Mouse (Mus musculus) cerebellum, postnatal 14 days (tissue): ENCODE results near the gene Meis1.

Source experiments
- DNase-seq, 2 experiments: peaks; one replicate each; pipeline ENCODE4 v3.0.0; 2021; ENCODE audit warnings: mixed read lengths in 2 of 2

The Meis1 gene

DNA sequence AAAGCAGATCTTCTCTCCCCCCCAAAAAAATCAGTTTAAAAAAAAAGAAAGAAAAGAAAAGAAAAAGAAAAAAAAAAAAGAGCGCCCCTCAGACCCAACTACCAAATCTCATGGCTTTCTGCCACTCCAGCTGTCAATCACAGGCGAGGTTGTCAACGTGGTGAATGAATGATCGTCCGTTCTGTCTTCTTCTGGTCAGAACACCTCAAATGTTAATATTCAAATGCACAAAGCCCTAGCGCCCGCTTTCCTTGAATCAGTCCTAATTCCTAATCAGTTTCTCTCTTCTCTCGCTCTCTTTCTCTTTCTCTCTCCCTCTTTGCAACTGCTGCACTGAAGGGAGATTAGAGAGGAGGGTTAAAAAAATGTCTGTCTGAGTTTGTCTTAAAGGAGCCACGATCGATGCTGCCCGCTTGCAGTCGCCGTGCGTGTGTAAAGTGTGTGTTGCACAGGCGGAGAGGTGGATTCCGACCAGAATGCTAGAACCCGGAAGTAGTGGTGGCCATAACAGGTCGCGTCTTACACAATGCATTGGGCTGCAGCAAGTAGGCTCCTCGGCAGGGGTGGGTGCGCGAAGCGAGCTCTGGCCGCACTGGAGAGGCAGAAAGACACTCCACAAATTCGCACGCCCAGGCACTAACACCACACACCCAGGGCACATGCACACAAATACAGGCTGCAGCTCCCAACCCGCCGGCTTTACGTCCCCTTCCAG is at the start of gene Meis1:
Gene Meis1, minus strand, starts transcription at position 497 of the 715 bp plus-strand sequence.
- DNase-seq: peak; percentile 93

DNA sequence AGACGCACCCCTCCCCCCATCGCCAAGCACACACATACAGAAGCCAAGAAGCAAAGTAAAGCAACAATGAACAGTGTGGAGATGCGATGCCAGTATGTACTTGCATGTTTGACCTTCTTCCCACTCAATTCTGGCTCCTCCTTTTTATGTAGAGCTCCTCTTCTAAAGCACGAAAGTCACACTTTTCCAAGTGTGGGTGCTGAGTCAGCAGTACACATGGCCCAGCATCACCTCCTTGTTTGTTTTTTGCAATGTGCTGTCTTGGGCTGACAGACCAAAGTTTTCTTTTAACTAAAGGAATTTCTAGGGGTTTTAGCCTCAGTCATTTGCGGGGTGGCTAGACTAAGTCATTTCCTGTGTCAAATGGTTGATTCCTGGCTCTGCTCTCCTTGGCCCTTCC is 48.5 kb upstream of the Meis1 start:
- DNase-seq: no peak

DNA sequence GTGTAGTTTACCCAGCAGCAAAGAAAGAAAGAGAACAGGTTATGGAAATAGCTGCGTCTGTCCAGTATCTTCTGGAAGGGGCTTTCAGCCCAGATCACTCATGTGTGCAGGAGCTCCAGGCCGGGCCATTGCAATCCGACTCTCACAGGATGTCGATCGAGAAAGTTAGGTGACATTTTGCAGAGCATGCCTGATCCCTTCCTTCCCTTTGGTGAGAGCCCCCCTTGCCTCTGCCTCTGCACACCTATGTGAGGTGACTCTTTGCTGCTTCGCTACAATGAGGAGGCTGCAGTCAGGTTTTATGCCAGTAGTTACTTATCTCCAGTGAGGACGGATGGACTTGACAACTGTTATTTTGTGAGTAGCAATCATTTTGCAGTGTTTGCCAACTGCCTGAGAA is 30.5 kb upstream of the Meis1 start:
- DNase-seq: no peak

DNA sequence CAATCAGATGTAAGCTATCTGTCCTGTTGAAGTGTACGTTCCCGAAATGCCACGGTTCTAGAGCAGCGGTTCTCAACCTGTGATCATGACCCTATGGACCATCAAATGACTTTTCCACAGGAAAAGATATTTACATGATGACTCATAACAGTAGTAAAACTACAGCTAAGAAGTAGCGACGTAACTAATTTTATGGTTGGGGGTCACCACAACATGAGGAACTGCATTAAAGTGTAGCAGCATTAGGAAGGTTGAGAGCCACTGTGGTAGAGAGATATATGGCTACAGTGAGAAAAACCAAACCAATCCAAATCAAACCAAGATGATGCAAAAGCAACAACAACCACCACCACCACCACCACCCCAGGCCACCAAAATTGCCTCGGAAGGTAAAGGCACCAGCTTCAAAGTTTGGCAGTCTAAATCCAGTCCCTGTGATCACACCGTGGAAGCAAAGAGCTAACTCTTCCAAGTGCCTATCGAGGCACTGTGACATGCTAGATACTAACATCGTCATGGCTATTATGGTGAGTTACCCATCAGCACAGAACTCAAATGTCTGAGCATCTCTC is 17.9 kb upstream of the Meis1 start:
- DNase-seq: no peak

DNA sequence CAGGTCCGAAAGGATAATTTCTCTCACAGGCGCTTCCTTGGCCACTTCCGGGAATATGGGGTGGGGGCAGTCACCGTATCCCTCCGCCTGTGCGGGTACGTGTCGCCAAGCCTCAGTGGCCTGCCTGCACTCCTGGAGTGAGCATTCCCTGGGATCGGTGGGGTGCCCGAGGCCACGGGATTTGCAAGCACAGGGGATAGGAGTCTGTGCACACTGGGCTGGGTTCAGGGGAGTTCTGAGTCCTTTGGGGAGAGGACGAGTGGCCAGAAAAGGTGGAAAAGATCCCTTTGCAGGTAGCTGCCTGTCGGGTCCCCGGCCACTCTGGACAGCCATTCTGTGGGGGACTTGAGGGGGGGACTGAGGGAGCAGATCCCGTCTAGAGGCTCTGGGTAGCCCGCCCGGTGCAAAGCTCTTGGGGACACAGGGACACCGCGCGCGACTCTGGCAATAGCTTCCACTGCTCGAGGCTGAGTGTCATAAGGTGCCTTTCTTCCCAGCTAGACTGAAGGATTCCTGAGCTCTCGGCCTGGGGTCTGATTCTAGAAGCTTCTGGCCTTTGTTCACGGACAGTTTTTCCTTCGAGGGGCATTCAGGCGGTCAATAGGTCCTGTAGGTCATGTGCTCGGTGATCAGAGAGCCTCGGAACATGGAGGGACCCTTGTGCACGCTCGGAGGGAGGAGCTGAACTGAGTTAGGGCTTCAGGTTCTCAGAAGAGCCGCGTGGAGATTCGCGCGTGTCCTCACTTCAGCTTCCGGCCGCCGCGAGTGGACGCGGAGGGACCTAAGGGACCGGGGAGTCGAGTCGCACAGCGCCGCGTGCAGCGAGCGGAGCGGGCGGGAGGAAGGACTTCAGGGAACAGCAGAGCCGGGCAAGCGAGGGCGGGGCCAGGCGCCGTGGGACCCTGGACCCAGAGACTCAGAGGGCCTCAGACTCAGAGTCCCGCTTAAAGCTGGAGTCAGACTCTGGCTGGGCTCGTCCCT is 8.1 kb upstream of the Meis1 start:
- peak; percentile 78 to 82 for DNase-seq

DNA sequence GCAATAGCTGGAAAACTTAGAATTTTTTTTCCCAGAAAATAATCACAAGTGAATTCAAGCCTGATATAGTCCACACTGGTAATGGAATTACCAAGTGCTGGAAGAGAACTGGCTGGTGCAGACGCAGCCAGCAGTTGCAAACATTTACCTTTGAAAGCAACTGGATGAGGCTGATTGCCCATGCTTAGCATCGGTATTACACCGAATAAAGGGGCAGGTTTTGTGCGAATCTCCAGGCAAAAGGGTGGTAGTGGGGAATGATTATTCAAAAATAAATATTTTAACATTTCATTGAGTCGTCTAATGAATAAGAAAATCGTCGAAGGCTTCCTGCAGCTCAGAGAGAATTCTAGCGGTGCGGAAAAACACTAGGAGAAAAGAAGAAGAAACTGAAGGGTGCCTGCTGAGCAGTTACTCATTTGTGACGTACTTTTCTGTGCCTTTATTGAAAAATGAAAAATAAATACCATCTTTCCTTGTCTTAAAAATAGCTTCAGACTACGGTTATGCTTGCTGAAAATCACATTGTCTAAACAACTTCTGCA is 7.3 kb upstream of the Meis1 start:
- peak; percentile 9 to 27 for DNase-seq

DNA sequence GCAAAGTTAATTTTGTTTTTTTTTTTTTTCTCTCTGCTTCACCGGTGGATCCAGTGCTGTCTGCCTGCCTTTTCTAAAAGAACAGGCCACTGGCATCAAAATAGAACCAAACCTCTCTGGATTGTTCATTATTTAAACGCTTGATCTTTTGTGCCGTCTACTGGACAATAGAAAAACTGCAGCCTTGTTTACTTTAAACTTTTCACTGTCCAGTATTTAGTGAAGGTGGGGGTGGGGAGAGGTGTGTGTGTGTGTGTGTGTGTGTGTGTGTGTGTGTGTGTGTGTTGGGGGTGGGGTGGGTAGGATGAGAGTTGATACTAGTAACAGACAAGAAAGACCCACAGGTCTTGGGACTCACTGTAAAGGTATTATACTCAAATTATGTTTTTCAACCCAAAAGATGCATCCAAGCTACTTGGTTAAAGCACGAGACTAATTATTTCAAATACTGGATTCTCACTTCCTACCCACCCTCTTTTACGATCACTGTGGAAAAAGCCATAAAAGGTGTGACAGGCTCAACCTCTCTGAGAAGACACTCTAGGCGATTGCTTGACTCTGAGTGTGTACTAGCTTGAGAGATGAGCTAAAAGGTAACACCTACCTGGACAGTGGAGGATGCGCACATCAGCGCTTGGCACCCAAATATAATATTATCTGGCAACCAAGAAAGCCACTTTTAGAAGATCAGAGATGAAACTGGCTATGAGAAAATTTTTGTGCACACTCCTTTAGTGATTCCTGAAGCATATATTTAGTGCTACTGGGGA is 5.9 kb upstream of the Meis1 start:
- DNase-seq: peak; percentile 70 to 82

DNA sequence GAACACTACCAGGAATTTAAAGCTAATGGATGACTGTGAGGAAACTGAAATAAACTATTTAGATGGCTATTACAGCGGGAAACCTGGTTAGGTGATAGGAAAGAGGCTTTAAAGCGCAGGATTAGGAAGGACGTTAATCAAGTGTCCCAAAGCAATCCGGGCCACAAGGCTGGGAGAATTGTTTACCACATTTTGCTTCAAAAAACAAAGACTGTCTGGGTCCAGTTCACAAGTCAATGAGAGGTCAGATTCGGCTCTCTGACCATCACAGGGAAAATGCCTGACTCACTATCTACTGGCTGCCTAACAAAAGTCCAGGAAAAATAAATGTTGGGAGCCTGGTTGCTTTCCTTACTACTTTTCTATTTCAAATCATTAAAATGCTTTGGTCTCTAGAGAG is 4.6 kb upstream of the Meis1 start:
- no peak for DNase-seq

DNA sequence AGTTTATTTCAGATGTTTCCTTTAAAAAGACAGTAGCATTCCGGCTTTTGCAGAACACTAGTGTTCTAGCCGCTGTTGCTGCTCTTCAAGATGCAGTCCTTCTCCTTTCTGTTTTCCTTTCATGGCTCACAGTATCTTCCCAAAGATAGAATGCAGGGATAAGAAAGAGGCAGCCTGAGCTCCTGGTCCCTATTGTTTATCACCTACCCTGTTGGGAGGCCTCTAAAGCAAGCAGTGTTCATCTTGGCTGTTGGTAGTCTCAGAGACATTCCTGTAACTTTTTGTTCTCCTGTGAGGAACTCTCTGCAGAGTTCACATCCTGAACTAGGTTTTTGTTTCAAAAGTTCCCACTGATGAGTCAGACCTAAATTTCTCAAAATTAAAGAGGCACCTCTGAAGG is 3.8 kb upstream of the Meis1 start:
- DNase-seq: no peak

DNA sequence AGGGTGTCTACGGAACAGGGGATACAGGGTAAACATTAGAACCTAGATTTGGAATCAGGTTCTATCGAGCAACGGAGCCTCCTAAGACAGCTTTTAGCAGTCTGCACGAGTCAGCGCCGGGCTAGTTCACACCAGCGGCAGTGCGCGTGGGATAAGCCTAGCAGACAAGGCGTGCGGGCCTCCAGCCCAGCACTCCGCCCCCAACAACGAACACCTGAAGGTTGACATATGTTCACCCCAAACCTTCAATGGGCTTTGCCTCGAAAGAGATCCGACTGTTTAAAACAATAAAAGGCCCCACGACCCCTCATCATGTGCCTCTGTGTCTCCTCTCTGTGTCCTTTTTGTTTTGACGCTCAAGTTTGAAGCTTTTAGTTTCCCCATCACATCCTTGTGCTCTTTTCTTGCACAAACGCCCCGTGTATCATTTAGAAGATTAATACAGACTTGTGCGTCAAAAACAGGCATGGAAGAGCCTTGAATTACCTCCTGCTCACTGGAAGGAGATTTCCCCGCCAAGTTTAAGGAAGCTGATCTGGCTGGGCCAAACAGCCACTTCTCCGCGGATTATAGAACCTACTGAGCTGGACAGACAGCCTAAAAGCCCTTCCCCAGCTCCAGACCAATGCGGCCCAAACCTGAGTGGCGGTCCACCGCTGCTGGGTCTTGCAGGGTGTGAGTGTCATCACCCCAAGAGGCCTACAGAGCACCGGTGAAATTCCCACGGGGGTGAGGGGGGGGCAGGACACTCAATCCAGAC is 2.3 kb upstream of the Meis1 start:
- DNase-seq: peak; percentile 67 to 81

DNA sequence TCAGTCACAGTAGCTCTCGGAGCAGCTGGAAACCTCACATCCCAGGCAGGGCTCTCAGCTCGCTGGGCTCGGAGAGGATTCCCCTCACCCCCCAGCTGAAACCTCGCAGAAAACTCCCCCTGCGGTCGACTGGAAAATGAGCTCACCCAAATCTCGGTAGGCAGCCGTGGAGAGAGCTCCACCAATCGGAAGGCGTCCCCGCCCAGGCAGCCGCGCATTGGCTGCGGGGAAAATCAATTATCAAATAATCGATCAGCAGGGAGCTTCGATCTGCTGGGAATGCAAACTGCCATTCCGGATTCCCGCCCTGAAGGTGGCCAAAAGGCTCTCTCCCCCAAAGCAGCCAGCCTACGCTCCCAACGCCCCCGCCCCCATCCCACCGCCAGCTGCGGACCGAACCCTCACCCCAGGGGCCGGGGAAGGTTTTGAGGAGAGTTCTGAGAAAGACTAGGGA is 1.6 kb upstream of the Meis1 start:
- peak; percentile 94 to 96 for DNase-seq

DNA sequence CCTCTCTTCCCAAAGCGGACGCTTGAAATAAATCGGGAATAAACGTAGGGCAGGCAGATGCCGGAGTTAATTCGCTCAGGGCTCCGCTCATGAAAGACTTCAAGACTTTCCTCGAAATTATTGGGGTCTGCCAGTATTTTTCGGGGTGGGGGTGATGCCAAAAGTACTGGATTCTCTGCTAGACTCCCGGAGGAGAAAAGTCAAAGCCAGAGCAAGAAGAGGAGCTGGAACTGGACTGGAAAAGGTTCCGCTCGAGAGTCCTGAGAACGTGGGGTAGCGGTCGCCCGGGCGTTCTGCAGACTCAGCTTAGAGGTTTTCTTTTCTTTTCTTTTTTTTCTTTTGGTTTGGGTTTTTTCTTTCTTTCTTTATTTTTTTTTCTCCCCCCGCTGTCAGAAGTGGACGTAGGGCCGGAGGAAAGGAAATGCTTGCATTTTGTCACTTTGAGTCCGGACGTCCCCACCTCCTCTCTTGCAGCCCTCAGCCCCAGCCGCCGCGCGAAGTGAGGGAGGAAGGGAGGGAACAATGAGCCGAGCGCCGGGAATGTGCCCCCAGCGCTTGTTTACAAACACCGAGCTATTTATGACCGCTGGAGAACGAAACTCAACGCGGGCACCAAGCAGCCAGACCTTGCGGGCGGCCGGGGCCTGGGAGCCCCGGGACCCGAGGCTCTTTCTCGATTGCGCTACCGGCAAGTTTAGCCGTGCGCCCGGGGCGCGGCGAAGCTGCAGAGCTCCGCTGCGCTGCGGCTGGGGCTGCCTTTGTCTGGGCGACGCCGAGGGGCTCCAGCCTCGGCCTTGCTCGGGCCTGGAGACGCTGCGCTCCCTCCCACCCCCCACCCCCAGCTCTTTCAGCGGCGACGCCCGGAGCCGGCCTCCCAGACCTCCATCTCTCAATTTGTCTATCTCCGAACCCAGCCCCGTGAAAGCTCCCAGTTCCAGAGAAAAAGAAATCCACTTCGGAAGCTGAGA is 703 bp upstream of the Meis1 start:
- peak; percentile 68 to 73 for DNase-seq

DNA sequence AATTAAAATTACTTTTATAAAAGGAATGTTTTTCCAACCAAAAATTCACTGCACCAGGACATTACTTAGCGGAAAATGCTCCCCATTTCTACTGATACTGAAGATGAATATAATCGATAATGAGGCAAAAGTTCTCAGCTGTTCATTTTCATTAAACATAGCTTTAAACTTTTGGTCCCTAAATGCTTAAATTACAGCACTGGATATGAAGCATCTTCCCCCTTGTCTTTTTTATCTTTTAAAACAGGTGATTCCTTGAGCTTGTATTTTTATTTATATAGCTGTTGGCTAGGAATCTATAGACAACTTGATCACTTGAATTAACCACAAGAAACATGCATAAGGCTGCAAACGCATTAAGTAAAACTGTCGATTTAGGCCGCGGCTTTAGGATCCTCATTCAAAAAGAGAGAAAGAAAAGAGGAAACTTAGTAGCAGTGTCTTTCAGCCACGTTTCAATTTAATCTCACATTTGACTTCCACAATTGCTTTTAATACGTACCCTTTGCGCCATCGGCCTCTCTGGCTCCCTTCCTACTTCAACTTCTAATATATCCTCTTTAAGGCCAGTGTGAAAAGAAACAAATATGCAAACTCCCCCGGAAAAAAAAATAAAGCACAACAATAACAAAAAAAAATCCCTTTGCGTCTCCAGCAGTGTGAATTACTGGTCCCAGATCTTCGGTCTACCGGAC is 919 bp downstream of the Meis1 start:
- no peak for DNase-seq

DNA sequence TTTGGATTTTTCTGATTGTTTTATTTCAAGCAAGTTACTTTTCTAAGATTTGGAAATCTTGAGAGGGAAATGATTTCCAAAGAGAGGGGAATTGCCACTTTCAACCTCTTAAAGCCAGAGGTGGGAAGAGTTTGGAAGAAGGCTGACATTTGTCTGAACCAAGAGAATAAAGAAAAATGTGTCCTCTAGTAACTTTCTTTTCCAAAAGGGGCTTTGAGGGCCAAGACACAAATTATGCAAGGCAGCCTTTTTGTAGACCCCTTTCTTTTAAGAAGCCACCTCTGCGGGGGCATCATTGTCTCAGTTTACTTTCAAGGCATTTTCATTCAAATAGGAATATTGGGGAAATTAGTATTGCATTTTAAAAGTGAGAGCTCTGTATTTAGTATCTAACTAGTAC is 1.5 kb downstream of the Meis1 start:
- peak; percentile 8 to 36 for DNase-seq

DNA sequence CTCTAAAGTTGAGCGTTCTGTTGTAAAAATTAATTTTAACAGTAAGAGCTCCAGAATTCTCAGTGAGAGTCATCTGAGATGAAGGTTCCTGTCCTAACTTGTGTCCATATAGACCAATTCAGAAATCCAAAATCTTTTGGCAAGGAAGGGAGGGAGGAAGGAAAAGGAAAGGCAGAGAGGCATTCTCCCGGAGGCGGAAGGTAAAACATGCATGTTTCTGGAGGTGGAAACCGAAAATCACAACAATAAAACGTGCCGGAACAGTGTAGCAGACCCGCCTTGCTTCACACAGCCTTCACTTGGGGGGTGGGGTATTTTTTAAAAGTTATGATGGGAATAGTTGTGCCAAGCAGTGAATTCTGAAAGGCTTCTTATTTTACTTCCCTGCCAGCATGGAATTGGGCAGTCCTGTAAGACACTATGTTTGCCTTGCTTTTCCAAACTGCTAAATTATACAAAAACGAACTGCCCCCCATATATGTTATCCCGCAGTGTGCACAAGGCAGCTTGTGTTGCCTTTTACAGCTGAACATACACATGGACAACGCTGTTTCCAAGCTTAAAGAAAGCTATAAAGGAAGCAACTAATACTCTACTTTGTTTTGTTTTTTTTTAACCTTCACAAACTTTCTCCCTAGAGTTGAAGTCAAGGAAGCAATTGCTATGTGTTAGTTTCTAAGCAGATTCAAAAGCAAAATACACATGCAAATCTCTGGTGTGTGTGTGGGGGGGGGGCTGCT is 2.1 kb downstream of the Meis1 start:
- DNase-seq: peak; percentile 28 to 53

DNA sequence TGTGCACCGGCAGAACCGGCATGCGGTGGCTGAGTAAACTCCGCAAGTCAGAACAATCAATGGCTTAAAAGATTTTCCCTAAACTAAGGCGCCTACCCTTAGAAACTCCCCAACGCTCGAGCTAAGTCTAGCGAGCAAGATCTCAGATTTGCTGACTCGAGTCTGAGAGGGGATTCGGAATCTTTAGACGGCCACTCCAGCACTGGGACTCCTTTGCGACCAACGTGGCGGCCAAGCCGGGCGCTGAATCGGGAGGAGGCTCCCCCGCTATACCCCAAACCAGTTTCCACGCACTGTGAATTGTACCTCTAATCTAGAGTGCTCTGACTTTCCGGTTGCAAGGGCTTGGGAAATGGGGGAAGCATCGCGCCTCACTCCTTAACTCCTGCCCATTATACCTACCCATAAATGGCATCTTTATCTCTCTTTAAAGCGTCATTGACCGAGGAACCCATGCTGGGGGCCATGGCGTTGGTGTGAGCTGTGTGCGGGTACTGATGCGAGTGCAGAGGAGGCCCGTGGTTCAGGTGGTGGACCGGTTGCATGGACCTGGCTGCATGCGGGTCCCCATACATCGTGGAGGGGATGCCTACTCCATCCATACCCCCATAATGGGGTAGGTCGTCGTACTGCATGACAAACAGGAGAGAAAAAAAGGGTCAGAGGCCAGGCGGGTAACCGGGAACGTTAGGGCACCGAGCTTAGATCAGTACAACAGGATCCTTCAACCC is 2.9 kb downstream of the Meis1 start:
- DNase-seq: peak; percentile 57 to 69

DNA sequence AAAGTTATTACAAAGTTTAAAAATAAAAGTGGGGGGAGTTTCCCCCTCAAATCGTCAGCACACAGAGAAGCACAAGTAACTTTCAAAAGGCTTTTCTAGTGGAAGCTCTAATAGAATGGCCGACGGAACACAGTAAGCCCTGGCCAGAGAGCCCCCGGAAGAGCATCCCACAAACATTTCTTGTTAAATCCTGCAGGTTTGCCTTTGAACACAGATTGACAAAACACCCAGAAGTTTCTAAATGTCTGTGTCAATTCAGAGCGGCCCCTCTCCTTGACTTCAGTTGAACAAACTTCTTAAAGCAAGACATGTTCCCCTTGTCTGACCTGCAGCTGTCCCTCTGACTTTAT is 3.4 kb downstream of the Meis1 start:
- no peak for DNase-seq

DNA sequence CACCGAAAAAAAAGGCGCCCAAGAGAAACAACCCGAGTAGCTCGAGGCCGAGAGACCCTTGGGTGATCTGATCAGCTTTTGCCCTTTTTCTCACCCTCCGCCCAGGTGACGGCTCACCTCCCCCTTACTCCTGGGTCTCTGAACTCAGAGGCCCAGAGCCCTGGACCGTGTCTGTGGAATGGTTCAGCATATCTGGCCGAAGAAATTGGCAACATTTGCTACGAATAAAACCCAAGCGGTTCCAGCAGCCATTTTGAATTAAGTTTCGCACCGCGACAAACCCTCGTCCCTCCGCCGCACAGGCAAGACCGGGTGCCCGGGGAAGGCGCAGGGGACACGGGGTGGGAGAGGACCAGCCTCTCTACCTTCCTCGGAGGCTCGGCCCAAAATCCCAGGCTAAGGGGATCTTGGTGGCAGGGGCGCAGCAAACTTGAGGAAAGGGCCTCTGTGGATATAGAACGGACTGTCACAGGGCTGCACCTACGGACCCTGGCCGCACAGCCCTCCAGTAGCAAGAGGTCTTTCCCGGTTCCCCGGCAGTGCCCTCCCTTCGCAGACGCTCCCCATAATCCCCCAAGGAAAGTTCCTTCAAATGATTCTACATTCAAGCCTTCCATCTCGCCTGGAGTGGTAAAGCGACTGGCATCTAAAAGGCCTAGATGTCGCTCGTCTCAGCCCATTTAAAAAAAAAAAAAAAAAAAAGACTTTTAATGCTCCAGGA is 4.2 kb downstream of the Meis1 start:
- DNase-seq: peak; percentile 61 to 69
